Mouse (Mus musculus) cerebellum, adult 9-10 months (tissue): ENCODE data around the gene Ak1.

Experiments
- DNase-seq: peaks from one replicate; pipeline ENCODE4 v3.0.0; 2022

The Ak1 gene

DNA sequence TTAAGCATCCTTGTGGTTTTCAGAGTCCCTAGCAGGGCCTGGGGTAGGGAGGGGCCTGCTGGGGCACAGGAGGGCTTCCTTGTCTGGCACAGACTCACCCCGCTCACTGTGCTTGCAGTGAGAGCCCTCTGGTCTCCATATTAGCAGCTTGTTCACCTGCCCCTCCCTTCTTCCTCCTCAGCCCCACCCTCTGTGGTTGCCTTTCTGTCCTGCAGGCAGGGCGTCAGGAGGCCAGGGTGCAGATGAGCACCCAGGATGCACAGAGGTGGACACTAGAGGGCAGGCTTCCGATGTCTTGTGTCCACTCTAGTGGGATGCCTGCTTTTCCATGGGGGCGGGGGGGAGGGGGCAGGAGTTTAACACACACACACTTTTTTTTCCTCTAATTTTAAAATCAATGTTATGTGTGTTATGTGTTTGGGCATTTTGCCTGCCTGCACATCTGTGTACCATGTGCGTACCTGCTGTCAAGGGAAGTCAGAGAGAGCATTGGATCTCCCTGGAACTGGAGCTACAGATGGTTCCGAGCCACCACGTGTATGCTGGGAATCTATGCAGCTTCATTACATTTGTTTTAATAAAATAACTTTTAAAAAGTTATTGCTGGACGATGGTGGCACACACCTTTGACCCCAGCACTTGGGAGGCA is 20.0 kb upstream of the Ak1 start:
- DNase-seq = no peak

- DNase-seq = peak; percentile 96
These were observed 18.9 kb upstream of the Ak1 start for GRCm38 (mm10) chr2:32602600-32603054.

DNA sequence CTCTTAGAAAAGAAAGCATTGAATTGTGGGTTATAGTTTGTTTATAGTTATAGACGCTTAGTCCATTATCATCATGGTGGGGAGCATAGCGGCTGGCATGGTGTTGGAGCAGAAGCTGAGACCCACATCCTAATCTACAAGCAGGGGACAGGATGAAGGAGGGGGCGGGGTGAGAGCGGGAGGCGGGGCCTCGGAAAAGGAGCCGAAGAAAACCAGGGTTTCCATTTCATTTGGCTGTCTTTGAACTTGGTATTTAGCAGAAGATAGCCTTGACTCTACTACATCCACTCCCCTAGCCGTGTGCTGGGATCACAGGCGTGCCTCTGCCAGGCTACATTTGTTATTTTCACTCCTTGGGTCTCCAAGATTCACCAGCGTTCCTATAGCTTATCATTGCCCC is 16.9 kb upstream of the Ak1 start:
- DNase-seq = no peak

- peak; percentile 89 for DNase-seq
These were observed 15.1 kb upstream of the Ak1 start for GRCm38 (mm10) chr2:32606161-32607142.

DNA sequence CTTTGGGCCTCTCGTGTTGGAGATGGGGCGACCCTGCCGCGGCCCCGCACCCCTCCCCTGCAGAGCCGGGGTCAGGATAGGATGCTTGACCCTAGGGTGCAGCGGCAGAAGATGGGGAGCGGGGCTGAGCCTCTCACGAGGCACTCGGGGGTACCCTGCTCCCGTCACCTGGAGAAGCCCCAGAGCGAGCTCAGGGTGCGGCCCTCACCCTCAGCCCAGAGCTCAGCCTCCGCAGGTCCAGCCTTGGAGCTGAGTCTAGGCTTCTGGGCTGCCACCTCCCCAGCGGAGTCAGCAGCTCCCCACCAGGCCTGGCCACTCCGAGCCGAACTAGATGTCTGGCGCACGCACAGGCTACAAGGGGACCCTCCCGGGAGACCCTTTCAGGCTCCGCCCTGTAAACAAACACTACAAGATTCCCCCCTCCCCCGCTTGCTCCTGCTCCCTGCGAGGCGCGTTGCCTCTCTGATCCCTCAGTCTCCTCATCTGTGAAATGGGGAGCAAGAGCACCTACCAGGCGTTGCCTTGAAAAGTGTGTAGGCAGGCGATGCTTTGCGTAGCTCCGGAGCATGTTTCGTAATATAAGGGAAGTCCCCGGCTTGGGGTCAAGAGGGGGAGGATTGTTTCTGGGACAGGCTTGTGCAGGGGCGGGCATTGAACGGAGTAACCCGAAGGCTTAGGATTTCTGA is 14.2 kb upstream of the Ak1 start:
- DNase-seq = peak; percentile 77

DNA sequence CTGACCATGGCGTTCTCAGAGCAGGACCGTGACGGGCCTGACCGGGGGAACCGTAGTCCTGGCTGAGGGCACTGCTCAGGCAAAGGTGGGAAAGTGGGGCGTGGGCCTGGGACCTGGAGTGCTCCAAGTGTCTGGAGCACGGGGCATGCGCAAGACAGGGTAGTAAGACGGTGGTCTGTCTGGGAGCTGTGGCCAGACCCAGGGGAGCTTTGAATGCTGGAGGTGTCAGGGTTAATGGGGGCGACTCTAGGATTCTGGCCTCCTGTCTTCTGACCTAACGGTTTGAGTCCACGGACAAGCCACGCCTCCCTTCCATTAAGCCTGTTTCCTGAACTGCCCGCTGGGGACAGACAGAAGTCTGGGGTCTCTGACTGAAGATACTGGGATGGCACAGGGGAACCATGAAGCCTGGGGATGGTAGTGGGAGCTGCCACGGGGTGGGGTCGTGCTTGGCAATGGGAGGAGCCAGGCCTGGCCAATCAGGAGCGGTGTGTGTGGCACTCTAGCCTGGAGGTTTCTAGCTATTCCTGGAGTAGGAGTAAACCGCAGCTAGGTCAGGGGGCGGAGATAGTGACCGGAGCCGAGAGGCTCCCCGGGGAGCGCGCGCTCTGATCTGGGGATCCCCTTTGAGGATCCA is 13.3 kb upstream of the Ak1 start:
- peak; percentile 80 for DNase-seq

DNA sequence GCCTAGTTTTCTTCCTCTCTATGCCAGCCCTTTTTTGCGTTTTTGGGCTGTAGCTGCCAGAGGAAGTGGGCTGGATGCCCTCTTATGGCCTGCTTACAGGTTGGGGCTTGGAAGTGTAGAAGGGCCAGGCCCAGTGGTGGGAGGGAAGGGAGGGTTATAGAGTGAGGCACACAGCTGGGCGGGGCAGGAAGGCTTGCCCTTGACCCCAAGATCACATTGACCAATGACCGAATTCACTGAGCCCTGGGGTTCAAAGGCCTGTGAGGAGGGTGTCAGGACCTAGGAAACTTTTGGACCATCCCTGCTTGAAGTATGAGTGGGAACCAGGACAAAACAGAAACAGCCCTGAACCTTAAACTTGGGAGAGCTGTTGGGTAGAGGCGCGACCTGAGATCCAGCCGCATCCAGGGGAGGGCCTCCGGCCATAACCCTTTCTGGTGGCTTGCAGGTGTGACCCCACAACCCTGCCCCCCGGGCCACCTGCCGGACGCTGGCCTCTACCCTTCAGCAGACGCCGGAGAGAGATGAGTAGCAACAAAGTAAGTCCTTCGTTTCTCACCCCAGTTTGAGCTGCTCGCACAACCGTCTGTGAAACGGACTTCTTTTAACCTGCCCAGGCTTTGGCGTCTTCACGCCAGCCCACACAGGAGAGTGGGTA is 12.7 kb upstream of the Ak1 start:
- peak; percentile 46 for DNase-seq

DNA sequence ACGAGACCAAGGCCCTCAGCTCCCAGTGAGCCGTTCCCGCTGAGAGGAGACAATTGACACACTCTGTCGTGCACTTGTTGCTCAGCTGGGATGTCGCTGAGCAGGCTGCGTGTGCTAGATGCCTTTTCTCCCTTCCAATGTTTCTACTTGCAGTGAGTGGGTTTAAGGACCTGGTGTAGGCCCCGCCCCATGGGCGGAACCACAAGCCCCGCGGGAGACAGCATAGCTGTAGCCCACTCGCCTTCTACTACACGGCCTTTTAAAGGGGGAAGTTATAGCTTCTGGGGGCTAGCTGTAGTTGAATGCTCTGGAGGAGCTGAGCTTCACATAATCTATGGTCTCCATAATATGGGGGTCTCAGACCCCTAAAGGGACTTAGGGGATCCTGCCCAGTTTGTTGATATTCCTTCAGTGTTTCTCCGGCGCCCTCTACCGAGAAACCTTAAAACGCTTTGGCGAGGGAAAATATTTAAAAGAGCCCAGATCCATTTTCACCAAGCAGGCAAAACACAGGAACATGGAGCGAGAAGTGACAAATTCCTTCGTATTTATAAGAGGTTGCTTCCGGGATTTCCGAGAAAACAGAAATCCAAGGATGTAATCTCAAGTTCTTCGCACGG is 10.8 kb upstream of the Ak1 start:
- peak; percentile 67 for DNase-seq

GRCm38 (mm10) chr2:32612274-32612673 is 9.3 kb upstream of the Ak1 start:
- DNase-seq = no peak

DNA sequence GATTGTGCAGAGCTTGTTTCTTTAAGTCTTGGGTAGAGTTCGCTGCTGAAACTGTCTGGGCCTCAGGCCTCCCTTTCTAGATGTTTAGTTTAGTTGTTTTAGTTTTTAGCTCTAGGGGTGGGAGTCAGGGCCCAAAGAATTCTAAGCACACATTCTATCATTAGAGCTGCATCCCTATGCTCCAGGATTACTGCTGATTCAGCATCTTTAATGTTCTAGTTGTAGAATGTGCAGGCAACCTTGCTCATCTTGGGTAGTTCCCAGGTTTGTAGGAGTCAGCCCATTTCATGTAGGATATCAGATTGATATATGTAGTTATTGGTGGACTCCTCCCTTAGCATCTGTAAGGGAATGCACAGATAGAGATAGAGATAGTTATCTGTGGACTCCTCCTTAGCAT is 4.4 kb upstream of the Ak1 start:
- DNase-seq = no peak

- no peak for DNase-seq
These were observed 4.0 kb upstream of the Ak1 start for GRCm38 (mm10) chr2:32617601-32618000.

DNA sequence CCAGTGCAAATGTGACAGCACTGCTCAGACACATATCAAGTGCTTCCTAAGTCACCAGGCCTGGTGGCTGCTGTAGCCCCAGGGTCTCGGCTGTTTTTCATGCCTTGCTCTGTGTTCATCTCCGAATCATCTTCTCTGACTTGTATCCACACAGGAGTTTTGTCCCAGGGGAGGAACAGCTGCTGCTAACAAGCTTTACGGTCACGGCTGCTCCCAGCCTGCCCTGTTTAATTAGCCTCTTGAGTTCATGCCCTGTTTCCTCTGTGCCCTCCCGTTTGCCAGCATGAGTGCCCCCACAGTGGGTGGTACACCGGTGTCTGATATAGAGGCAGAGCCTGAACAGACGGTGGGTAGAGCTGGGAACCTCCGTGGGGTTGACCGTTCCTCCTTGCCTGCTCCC is 3.5 kb upstream of the Ak1 start:
- no peak for DNase-seq

- no peak for DNase-seq
These were observed 659 bp upstream of the Ak1 start for GRCm38 (mm10) chr2:32620682-32621516.

GRCm38 (mm10) chr2:32624111-32624748 is 2.7 kb downstream of the Ak1 start:
- DNase-seq = peak; percentile 45

GRCm38 (mm10) chr2:32625212-32625872 is 3.8 kb downstream of the Ak1 start:
- DNase-seq = peak; percentile 91

DNA sequence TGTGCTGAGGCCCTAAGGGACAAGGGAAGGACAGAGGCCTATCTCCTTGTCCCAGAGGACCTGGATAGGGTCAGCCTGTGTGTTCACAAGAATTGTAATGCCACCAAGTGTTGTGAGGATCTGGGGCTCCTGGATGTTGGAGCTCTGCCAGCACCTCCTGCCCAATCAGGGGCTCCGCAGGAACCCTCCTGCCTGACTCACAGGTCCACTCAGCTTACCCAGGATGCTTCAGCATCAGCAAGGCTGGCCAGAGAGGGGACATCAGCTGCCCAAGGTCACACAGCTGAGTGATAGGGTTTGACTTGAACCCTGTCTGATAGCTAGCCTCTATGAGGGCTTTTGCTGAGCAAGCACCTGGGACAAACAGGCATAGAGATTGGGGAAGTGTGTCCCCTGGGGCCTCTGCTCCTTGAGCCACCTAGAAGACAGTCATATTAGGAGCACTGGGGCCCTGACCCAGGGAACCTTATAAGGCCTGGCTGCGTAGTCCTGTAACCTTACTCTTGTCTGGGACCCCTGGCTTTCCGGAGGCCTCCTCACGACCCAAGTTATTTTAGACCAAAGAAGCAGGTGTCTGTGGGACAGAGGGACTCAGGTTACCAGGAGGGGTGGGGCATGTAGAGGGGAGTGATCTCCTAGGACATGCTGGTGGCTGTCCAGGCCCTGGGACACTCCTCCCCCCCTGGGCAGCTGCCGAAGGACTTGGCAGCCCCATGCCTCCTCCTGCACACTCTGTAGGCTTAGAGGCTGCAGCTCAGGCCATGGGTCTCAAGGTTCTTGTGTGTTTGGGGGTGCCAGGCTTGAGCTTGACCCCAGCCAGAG is 4.5 kb downstream of the Ak1 start:
- peak; percentile 86 for DNase-seq

GRCm38 (mm10) chr2:32627266-32628043 is 5.9 kb downstream of the Ak1 start:
- peak; percentile 65 for DNase-seq

DNA sequence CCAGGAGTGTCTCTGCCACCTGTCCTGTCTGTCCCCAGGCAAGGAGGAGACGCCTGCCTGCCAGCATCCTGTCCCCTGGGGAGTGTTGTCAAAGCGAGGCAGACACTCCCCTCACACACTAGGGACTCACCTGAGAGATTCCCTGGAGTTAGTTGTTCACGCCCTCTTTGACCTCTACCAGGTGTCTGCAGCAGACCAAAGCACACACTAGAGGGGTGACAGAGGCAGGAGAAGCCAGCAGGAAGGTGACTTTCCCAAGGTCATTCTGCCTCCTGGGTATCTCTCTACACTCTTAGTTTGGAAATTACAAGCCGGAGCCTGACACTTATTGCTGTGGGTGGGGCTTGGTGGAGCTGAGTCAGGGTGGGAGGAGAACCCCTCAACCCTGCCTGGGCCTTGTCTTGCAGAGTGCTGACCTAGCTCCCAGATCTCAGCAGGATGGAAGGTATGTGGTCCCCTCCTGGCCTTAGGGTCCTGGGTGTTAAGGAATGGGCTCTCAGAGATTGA is 6.5 kb downstream of the Ak1 start:
- DNase-seq = peak; percentile 54
